Mouse (Mus musculus) heart, postnatal 4 days (tissue): ENCODE results near the gene Rps6ka5. TPM values are rescaled to one million over a fixed set of nuclear protein-coding genes. Genes with fewer than 3 reads are reported as not detected.

ENCODE experiments used
- DNase-seq: peaks from one replicate; pipeline ENCODE4 v3.0.0; 2021
- total RNA-seq, 2 experiments: library from RNA; stranded (reverse); gene quantifications; 2 replicates each; pipeline ENCODE4 v1.2.3; 2021

Gene Rps6ka5
- total RNA-seq, 2 experiments from 2014 or later = 11.1 to 11.6 TPM

DNA sequence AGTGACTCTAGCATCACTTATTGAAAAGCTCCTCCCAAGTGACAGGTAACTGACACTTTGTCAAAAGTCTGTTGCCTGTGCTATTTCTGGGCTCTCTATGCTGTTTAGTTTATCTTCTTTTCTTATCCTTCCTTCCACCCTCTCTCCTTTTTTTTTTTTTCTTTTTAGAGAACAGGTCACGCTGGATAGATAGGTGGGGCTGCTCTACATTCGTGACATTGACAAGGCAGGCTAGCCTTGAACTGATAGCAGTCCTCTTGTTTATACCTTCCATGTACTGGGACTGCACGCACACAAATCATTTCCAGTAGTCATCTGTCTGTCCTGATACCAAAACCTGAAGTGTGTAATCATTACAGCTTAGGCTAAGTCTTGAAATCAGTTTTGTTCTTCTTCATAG lies 132.1 kb downstream of the Rps6ka5 start:
- DNase-seq = no peak

DNA sequence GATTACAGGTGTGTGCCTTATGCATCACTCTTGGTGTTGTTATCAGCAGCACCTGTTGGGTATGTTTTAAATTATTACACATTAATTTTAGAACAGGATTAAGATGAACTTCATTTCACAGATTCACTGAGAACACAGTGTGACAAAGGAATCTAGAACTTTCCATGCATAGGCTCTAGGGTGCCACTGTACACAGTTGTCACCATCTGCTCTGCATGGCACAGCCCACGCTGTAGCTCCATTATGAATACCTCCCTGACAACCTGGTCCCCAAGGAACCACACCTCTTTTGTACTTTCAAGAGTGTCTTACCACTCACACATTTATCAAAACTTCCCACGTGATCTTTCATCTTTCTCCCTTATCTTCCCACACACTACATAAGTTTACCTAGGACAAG lies 140.2 kb downstream of the Rps6ka5 start:
- DNase-seq = no peak

DNA sequence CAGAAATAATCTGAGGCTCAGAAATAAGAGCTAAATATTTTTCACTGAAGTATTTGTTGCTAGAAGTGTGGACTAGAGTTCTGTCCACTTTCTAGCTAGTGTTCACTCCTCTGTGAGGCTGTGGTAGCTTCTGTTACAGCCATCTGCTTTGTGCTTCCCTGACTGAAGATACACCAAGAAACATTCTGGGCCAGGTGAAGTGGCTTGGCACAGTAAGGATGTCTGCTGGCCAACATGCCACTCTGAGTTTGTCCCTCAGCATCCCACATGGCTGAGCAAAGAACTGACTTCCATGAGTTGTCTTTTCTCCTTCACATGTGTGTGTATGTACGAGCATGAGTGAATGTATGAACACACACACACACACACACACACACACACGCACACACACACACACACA lies 147.6 kb downstream of the Rps6ka5 start:
- DNase-seq = no peak

DNA sequence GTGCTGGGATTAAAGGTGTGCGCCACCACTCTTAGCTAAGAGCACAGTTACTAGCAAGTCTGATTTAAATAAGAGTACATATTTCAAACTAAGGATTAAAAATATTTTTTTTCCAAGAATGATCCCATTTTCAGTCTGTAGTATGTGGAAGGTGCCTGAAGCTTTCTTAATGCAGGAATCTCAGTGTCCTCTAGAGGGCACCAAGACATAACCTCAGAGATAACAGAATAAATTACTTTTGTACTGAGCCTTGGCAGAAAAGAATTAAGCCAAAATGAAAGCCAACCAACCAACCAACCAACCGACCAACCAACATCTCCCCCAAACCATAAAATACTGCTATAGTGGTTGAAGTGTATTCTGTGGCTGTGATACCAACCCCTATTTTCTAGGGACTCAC lies 148.5 kb downstream of the Rps6ka5 start:
- DNase-seq = peak; percentile 42

DNA sequence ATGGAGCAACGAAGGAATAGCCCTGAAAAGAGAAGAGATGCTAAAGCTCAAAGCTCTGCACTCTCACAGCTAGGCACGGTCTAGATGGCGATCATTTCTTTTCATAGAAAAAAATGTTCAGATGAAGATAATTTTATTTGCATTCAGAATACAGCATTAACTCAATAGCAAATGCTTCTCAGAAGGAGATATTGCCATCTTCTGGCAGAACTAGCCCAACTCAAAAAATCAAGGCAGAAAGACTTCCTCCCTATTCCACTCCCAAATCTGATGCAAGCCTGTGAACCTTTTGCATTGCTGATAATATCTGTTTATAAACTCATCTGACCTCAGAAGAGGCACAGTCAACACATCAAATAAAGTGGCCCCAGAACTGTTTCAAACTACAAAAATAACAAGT lies 151.0 kb downstream of the Rps6ka5 start:
- no peak for DNase-seq

DNA sequence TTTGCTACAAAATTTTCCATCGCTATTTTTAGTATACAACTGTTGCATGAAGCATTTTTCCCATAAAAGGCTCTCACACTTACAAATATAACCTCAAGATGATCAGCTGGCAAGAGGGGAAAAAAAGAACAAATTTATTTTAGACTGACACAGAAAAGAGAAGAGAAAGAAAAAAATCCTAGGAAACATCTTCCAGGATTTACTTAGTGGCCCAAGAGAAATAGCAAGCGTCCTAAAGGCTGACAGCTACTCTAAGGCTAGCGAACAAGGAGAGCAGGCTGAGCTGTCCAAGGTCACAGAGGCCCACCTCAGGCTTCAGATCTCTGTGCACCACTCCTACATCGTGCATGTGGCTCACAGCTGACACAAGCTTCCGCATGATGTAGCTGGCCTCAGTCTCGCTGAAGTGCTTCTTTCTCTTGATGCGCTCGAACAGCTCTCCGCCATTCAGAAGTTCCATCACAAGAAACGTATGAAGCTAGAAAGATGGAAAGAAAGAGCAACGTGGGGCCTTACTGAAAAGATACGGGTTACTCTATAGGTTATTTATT lies 156.2 kb downstream of the Rps6ka5 start:
- no peak for DNase-seq

DNA sequence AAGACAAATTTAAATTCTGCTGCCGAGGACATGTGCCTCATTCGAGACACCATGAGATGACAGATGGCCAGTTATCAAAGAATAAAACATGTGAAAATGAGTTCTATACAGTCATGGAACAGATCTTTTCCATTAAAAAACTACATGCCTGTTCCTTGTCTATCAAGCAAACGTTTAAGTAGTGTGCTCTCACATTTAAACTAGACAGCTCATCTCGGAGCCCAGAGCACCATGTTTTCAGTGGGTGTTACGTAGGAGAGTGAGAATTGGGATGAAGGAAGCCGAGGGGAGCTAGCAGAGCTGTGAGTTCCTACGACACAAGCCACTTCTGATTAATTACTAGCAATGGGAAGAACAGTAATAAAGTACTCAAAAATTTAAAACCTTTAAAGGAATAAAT lies 158.0 kb downstream of the Rps6ka5 start:
- no peak for DNase-seq

DNA sequence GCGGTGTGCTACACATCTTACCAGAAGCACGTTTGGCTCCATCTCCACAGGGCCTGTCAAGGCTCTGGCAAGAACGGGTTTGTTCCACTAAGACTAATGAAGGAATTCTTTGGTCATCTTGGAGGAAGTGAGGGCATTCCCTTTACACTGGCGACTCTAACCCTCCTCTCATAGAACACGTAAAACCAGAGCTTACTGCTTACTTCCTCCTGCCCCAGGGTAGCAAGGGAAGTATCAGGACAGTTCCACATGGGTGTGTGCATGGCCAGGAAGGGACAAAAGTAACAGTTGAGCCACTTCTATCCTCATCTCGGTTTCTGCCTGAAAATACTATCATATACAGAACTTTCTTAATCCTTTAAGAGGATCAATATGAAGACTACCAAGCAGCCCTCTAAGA lies 158.7 kb downstream of the Rps6ka5 start:
- no peak for DNase-seq

DNA sequence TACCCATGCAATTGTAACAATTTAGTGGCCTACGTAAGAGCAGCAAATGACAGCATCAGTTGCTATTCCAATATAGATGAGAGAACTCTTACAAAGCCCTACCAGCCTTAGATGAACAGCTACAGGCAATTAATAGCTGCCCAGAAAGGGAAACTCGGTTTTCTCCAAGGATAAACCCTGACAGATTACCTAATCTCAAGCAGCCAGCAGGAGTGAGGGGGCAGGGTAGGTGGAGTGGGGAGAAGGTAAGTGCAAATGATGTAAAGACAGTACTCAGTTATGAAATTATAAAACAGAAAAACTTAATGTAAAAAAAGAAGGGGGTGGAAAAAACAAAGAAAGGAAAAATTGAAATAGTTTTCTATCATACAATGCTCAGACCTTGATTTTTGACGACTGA lies 159.2 kb downstream of the Rps6ka5 start:
- DNase-seq = no peak

DNA sequence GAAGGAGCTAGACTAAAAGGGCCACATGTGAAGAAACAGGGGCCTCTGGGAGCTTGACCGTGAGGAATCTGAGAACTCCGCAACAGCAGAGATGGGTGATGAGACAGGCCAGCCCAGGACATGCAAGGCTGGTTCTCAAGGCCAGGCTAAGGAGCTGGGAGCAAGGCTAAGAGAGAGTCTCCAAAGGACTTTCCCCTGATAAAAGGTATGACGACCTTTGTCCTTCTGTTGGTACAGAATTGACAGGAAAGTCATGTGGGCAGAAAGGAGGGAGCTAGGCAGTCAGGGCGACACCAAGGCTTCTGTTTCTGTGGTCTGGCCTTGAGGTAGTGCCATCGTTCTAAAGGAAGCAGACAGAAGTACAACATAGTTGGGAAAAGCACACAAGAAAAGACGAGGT lies 173.1 kb downstream of the Rps6ka5 start:
- DNase-seq = no peak

DNA sequence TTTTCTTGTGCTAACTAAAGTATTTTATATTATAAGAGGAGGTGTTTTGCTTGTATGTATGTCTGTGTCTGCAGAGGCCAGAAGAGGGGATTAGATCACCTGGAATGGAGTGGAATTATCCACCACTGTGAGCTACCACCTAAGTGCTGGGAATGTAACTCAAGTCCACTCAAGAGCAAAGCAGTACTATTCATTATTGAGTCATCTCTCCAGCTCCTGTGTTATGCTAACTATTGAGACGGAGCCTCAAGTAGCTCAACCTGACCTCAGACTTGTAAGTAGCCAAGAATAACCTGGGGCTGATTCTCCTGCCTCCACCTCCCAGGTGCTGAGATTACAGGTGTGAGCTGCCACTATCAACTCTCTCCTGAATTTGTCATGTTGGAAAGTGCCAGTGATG lies 174.8 kb downstream of the Rps6ka5 start:
- DNase-seq = no peak

DNA sequence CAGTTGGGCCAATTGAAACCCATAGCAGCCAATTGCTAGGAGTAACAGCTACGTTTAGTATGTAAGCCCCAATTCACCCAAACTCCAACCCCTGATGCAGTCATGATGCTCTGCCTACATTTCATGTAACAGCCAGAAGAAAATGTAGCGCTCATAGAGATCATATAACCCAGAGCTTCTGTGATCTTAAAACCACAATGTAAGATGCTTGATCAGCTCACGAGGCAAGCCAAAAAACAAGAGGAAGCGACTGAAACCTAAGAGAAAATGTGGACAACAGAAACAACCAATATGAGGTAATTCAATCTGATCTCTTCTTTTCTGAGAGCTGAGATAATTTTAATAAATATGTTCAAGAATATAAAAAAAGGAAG lies 182.6 kb downstream of the Rps6ka5 start:
- no peak for DNase-seq

DNA sequence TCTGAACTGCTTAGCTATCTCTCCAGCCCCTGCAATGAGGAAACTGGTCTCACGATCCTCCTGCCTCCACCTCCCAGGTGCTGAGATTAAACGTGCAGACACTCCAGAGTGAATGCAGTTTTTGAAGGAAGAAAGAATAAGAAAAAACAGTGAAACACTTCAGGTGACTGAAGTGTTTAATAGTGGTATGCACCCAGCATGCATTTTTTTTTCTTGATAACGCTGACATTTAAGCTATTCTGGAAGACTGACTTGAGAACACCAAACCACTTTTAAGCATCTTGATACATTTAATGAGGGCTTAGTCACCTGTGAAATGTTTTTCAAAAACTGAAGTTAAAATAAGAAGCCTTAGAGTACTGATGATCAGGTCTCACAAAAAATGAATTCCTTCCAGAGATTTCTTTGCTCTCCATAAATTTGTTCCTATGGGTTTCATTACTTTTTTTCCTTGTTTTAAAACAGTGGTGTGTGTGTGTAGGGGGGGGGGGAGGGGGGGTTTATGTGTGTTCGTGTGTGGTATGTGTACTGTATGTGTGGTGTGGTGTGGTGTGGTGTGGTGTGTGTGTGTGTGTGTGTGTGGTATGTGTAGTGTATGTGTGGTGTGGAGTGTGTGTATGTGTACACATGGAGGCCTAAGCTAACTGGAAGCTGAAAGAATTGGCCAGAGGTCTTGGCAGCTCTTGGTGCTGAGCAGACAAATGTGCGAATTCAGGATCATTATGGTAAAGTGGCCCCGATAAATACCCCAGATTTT lies 183.2 kb downstream of the Rps6ka5 start:
- no peak for DNase-seq

DNA sequence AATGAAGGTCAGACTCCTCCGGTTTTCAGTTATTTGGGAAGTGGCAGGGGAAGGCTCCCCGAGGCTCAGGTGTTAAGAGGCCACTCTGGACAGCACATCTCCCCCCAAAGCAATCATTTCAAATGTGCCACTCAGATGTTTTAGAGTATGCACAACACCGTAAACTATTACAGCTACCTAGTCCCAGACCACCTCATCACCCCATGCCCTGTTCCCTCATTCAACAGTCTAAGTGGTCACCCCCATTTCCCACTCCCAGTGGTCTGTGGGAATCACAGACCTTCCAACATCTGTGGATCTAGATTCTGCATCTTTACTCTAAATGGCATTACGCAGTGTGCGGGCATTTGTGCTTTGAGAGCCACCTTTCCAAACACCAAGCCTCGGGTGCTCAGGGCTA lies 184.3 kb downstream of the Rps6ka5 start:
- DNase-seq = no peak

DNA sequence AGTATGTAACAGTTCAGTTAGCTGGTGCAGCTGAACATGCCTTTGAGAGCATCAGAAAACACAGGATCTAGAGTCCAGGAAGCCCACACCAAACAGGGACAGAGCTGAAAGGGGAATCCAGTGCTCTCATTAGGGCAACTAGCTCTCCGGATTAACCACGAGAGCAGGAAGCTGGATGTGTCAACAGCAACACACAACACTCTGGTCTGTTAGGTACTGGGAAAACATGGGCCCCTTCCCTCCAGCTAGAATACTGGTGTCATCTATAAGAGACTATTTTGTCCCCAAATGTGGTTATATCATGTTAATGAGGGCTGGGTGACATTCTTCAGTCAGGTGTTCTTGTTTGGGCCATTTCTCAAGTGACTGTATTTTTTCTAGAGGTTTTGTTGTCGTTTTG lies 184.7 kb downstream of the Rps6ka5 start:
- no peak for DNase-seq

DNA sequence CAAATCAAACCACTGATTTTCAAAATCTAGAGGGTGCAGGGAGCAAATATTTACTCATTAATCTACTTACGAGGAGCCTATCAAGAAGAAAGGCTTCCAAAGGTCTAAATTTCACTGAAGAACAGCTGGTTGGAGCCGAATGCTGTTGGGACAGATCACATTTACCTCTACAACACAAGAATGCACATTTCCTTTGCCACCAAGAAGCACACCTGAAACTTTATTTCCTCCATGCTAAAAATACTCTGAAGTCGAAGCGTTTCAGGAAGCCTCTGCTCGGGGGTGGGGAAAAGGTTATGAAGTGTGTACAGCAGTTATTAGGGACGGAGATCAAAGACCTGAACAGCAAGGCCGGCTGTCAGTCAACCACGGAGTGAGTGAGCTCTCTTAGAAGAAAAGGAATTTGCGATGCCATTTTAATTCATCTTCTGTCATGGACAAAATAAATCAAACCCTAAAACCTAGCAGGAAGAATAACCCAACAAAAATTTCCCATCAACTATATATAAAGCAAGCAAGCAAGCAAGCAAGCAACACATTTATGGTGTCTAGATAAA lies 187.5 kb downstream of the Rps6ka5 start:
- no peak for DNase-seq

DNA sequence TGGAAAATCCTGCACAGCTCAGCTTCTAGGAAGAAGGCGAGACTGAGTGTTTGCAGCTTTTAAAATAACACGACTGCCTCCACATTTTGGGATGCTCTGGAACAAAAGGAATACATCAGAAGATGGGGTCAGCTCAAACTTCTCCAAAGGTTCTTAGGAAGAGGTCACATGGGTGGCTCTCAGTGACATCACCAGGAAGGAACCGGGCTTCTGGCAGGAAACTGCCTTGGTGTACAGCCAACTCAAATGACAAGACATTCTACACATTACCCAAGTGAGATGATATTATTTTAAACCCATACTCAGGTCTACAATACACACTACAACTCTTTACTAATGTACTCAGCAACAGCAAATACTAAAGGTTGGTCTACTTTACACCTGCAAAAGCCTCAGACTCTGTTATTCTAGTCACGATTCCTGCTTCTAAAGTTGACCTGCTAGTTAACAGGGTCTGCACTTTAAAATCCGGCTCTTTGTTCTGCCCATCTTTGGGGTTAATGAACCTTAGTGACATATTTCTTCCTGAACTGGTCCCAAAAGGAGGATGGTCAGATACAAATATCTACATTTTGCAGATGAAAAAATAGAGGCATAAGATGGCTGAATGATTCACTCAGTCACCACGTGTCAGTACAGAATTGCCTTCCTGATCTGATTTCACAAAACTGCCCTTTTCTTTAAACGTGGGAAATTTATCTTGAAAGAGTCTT lies 188.2 kb downstream of the Rps6ka5 start:
- DNase-seq = peak; percentile 62

DNA sequence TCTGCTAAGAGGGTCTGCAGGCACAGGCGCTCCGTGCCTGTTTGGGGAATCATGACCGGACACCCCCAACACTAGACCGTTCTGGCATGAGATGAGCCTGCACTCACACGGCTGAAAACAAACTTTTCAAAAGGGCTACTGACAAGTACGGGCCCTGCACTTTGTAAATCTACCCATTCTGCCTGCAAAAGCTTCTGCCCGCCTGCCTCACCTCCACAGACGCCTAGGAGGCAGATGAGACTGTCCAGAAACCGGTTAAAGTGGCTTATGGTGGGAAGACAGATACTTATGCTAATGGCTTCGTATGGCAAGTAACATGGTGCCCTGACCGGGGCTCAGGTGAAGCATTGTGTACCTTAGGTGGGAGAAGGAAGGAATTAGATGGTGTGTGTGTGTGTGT lies 189.7 kb downstream of the Rps6ka5 start:
- DNase-seq = no peak

DNA sequence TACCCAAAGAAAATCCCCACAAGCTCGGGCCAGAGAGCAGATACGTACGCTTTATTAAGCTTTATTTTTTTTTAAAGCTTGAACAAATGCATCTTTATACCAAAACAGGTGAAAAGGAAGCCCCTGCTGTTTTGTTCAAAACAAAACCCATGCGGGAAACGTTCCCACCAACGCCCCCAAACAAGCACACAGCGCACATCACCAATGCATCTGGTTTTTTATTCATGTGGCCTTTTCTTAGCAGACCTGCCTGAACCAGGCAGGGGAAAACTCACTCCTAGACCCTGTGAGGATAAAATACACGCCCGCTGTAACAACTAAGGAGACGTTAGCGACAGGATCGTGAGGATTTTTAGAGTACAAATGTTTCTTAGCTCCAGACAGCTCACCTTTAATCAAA lies 191.8 kb downstream of the Rps6ka5 start:
- DNase-seq = no peak

DNA sequence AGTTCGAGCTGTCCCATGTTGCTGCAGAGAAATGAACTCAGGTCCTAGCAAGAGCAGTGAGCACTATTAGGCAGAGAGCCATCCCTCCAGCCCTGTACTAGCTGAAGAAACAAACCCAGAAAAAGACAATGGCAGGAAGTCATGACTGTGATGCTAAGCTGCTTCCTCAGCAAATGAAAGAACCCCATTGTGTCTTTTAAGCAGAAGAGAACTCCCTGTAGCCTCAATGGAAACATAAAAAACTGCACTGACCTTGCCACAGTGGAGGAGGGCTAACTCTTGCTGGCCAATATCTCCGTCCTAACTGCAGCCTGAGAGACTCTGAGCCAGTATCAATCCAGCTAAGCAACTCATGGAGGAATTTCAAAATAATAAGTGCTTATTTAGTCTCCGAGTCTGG lies 192.8 kb downstream of the Rps6ka5 start:
- DNase-seq = peak; percentile 23

DNA sequence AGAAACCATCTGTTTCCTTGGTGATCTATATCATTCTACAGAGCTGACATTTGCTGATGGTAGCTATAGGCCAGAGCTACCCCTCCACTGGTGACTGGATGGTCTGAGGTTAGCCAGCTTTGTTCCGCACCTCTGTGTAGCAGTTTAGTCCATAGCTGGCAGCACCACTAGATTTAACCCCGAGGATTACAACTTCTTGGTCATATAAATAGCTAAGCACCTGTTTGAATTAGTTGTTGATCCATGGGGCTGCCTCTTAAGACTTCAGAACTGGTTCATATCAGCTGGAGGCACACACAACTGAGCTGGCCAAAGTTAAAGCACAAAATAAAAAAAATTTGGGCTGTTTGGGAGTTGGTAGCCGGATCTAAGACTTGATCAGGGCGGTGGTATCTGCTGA lies 193.6 kb downstream of the Rps6ka5 start:
- no peak for DNase-seq

DNA sequence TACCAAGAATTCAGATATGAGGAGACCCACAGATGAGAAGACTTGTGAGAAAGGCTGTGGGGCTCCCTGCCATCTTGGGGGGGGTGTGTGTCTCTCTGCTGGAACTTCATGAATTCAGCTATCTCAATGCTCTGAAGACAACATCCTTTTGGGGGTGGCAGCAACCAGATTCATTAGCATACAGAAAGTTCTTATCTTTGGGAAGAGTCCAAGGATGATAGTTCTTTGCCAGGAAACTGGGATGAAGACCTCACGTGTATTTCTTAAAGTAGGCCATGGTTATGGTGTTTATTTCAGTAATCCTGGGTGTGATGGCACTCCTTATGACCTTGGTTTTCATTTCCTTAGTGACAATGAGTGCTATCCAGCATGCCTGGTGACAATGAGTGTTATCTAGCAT lies 195.0 kb downstream of the Rps6ka5 start:
- DNase-seq = no peak

DNA sequence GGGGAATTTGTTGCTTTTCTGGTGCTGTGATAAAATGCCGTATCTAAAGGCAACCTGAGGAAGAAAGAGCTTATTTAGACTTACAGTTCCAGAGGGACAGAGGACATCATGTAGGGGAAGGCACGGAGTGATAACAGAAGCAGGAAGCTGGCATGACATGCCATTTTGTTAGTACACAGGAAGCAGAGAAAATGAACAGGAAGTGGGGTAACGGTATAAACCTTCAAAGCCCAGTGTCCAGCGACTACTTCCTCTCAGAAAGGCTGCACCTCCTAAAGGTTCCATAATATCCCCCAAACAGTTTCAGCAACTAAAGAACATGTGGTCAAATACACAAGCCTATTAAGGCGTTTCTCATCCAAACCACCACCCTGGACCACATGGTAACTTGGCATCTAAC lies 195.9 kb downstream of the Rps6ka5 start:
- DNase-seq = no peak

DNA sequence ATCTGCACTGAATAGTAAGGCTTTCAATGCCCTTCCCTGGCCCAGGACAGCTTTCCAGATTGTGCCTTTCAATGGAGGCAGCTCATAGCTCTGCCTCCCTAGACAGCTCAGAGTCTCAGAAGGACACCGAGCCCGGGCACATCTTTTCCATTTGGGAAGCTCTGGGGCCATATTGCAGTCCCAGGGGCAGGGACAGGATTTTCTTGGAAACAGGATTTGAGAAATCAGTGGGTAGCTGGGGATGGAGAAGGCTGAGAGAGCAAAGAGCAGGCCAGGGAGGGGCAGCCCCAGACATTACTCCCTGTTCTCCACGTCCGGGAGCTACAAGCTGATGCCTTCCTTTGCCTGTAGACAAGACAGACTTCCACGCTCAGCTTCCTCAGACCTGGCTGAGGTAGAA lies 197.1 kb downstream of the Rps6ka5 start:
- no peak for DNase-seq
